Mouse (Mus musculus) cerebellum, postnatal 4 days (tissue): ENCODE data around the gene Haus5.
A peak's percentile ranks its signal among the peaks of the same experiment; 100 is the strongest.

Experiments
- DNase-seq, 2 experiments: peaks; one replicate each; pipeline ENCODE4 v3.0.0; 2022; ENCODE audit warnings: low spot score in 2 of 2, mixed read lengths in 1 of 2

Haus5 gene

DNA sequence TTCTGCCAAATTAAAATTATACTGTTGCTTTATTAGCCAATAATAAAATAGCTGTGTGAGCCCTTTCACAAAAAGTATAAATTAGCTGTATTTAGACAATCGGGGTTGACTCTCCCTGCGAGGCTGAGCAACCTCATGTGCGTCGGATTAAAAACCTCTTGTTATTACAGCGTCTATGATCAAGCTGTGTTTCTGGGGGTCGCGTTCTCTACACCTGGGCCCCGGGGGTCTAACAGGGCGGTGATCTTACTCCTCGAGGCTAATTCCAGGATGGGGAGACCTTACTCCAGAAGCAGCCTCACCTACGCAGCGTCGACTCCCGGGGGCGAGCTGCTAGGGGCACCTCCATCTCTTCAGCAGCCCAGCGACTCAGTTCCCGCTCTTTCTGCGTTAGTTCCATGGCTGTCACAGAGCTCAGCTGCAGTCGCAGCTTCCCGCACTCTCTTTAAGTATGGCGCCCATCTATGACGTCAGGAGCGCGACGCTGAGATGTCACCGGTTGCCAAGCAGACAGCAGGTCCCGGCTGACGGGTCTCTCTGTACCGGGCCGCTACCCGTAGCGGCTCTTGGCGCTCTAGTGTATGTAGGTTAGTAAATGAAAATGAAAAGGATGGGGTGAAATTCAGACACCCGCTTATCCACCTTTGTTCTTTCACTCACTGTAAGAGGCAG, at the start of gene Haus5:
Gene Haus5 (minus strand): TSS at position 466 of the 672 bp plus-strand sequence.
- DNase-seq = peak; percentile 81 to 93

DNA sequence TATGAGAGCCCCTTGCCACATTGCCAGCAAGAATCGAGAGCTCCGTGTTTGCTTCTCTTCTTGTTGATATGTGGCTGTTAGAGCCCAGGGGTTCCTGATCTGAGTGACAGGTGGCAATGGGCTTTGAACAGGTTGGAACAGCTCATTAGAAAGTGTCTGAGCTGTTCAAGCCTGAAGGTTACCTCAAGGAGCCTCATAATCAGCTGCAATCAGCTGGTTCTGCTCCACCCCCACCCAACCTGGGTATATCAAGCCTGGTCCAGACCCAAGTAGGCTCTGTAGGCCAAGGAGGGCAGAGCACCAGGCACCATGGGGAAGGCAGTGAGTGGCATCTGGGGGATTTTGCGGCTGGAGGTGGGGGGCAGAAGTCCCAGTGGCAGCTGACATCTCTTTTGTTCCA, 47.1 kb upstream of the Haus5 start, which contains the start of gene Atp4a:
Gene Atp4a (plus strand): TSS at position 268 of the 400 bp plus-strand sequence.
- no peak for DNase-seq

GRCm38 (mm10) chr7:30707441-30707840, 42.6 kb upstream of the Haus5 start:
- no peak for DNase-seq

- DNase-seq = no peak
These were observed 41.6 kb upstream of the Haus5 start for GRCm38 (mm10) chr7:30706214-30706882.

DNA sequence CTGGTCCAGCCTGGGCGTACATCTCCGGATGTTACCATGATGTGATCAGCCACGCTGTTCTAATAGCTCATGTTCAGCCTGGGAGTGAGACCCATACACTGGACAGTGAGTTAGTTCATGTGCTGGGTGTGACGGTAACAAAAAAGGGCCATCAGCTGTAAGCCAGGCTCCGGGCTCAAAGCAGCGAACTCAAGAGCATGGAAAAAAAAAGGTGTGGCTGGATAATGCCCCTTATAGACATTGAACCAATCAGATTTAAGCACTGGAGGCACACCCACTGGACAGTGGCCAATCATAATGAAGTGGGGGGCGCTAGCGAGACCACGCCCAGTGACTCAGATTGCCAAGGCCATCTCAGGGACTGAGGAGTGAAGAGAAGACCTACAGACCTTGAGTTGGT, 33.8 kb upstream of the Haus5 start, which contains the start of gene 2200002J24Rik:
Gene 2200002J24Rik (plus strand): TSS at position 338 of the 400 bp plus-strand sequence.
- no peak for DNase-seq

- no peak for DNase-seq
These were observed 33.3 kb upstream of the Haus5 start for GRCm38 (mm10) chr7:30698101-30698500.

- DNase-seq = no peak
These were observed 23.5 kb upstream of the Haus5 start for GRCm38 (mm10) chr7:30688325-30688724.

- no peak for DNase-seq
These were observed 18.6 kb upstream of the Haus5 start for GRCm38 (mm10) chr7:30683425-30683824.

DNA sequence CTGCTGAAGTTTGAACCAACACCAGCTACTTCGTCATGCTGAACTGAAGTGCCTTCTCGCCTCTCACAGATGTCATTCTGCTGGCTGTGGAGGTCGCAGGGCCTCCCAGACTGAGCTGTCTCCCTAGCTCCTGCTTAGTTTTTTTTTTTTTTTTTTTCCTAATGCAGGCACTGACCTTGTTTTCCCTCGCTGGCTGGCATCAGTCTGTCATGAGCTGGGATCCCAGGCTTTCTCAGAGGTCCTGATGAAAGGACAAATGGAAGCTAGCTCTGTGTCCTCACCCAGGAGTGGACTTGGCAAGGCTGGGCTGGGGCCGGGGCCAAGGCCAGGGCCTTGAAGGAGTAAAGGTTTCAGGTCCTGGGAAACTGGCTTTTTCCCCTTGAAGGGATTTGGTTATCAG, 17.1 kb upstream of the Haus5 start:
- no peak for DNase-seq

- peak in 1 of 2 experiments; percentile 71 for DNase-seq
These were observed 13.6 kb upstream of the Haus5 start for GRCm38 (mm10) chr7:30678263-30678975.

- DNase-seq = no peak
These were observed 6.7 kb upstream of the Haus5 start, which contains the start of gene Pmis2 for GRCm38 (mm10) chr7:30671480-30671879. Gene Pmis2 (minus strand): TSS chr7:30671605.

DNA sequence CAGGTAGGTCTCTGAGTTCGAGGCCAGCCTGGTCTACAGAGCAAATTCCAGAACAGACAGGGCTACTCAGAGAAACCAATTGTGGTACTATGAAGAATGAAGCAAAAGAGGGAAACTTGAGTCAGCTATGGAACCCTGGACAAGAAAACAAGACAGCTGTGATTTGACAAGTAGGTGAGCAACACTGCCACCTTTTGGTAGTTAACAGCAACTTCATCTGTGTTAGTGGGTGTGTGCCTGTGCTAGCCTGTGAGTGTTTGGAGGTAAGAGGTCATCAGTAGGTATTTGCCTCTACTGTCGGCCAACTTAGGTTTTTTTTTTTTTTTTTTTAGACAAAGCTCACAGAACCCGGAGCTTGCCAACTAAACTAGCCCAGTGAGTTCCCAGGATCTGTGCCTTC, 4.4 kb upstream of the Haus5 start:
- DNase-seq = no peak

- peak in 1 of 2 experiments; percentile 12 for DNase-seq
These were observed 527 bp upstream of the Haus5 start for GRCm38 (mm10) chr7:30665321-30665720.

DNA sequence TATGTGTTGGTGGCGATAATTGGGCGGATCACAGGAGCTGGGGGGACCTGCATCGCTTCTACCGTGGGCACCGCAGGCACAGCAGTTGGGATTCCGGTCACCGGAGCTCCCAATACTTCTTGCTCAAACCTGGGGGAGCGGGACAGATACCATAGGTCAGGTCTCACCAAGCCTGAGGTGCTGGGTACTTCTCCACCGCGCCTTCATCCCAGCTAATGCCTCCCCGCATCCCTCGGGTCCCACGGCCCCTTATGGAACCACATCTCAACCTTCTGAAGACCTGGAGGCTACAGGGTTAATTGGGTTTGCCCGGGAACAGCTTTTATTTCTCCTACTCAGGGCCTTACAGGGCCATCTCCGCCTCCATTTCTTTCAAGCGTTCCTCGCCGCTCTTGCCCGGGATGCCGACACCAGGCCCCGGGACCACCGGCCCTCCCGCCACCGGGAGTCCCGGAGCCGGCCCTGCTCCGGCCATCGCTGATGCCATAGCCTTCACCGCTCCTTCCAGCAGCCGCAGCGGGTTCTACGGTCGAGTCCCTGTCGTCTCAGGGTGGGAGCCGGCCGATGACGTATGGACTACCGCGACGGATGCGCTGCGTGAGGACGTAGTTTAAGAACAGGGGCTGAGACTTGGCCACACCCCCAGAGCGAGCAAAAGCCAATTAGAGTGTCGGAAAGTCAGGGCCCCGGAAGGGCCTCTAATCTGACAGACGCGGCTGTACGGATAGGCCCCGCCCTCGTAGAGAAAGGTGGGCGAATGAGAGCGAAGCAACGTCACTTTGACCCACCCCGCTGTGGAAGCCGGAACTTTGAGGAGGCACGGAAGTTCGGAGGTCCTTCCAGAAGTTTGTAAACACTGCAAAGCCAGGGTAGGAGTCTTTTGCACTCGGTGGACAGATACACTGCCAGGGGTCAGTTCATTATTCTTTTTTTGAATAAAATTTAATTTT, 14.9 kb downstream of the Haus5 start, which contains the start of gene Rbm42:
Gene Rbm42 (minus strand): TSS at position 727 of the 950 bp plus-strand sequence.
- peak; percentile 85 to 95 for DNase-seq

DNA sequence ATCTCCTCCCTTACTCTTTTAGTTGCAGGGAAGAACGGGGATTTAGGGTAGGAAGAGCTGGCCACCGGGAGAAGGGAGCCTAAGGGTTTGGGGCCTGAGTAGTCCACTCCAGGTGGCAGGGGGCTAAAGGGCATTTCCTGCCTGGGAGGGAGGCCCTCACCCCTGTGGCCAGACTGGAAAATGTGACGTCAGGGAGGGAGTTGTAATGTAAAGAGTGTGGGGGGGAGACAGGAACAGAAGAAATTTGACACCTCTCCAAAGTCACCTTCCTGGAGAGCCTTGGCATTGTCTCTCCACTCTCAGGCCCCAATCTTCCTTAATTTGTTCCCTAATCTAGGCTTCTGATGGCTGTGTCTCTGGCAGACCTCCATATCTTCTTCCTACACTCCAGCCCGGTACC, 25.7 kb downstream of the Haus5 start:
- no peak for DNase-seq

GRCm38 (mm10) chr7:30636395-30636794, 28.4 kb downstream of the Haus5 start:
- DNase-seq = no peak

DNA sequence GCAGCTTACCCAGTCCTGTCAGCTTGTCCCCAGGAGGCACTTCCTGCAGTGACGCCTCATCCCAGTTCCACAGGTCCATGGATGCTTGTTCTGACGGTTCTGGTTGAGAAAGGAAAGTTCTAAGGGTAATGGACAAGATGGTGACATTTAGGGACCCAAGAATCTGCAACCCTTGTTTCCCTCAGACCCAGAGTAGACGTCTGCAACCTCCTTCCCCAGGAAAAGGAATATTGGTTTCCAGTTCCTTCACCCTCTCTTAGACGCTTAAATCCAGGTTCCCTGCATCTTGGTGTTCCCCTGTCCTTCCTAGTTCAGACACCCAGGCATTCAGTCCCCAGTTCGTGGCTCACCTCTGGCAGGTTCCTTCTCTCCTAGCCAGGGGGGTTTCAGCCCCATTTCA, 29.0 kb downstream of the Haus5 start, which contains the start of gene Etv2:
Gene Etv2 (minus strand): TSS at position 101 of the 400 bp plus-strand sequence.
- DNase-seq = no peak

DNA sequence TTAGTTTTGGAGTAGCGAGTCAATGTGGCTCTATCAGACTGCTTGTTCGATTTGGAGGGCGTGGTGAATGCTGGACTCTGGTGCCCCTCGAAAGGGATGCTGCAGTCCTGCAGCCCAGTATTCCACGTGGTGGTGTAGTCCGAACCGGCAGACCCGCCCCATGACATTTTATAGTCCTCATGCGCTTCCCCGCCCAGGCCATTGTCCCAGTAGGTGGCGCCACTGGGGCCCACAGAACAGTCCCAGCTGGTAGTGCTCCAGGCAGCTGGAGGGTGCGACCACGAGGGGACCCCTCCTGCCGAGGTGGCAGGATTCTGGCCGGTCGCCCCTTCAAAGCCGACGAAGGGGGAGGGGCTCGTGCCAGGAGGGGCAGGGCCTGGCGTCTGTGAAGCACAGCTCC, 30.2 kb downstream of the Haus5 start:
- DNase-seq = peak; percentile 46 to 72

GRCm38 (mm10) chr7:30633762-30634412, 30.9 kb downstream of the Haus5 start:
- DNase-seq = no peak

DNA sequence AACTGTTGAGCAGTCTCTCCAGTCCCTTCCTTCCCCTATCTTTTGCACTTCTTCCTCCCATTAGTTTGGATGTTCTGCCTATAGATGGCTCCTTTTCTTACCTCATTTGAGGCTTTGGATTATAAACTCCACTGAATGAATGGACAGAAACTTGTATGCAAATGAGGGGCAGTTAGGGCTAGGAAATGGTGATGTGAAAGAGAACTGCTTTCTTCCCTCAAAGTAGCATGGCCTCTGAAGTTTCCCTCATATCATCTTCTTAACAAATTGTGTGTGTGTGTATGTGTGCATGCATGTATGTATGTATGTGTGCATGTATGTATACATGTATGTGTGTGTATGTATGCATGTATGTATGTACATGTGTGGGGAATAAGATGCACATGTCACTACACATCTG, 35.8 kb downstream of the Haus5 start:
- no peak for DNase-seq

- no peak for DNase-seq
These were observed 38.1 kb downstream of the Haus5 start for GRCm38 (mm10) chr7:30626647-30627046.
